Mouse (Mus musculus) CH12.LX (cell line): ENCODE data around the gene Cbll1. TPM values are rescaled to one million over a fixed set of nuclear protein-coding genes. Genes with fewer than 3 reads are reported as not detected.

Source experiments
- DNase-seq: peaks from one replicate; pipeline ENCODE4 v3.0.0-alpha.2; 2013; ENCODE audit errors: extremely low read depth
- H3K27ac ChIP-seq: 2 replicates; pipeline ENCODE4 v1.5.1; 2012; ENCODE audit warnings: low read depth, mild to moderate bottlenecking, control low read depth, moderate library complexity; ENCODE audit not compliant: insufficient read depth
- H3K27me3 ChIP-seq: replicated peaks from 2 replicates; pipeline ENCODE3; 2012; ENCODE audit warnings: inconsistent platforms
- H3K36me3 ChIP-seq, 2 experiments: replicated peaks in 1 of 2; 2 replicates each; pipeline versions ENCODE3 to v1.6.1; 2012; ENCODE audit warnings: inconsistent platforms in 1 of 2, low read length in 1 of 2, mild to moderate bottlenecking in 1 of 2, mixed read lengths in 1 of 2, moderate library complexity in 1 of 2; ENCODE audit not compliant: control insufficient read depth in 1 of 2, insufficient read depth in 1 of 2
- H3K4me1 ChIP-seq, 2 experiments: 2 replicates each; pipeline ENCODE4 v1.6.1; 2012; ENCODE audit warnings: inconsistent platforms in 1 of 2, moderate library complexity in 1 of 2; ENCODE audit not compliant: insufficient read depth in 2 of 2, control insufficient read depth in 1 of 2
- H3K4me2 ChIP-seq: 2 replicates; pipeline ENCODE4 v1.6.1; 2012; ENCODE audit warnings: low read depth, mild to moderate bottlenecking, control low read depth; ENCODE audit not compliant: poor library complexity, insufficient read depth, severe bottlenecking
- H3K4me3 ChIP-seq, 3 experiments: fragments of 150-350 bp in 1 of 3; sonication (generic) in 1 of 3; replicated peaks in 1 of 3; 2 replicates each; pipeline versions ENCODE3 to v1.5.1; 2011 to 2012; ENCODE audit warnings: low read depth in 2 of 3, low read length in 2 of 3, mild to moderate bottlenecking in 2 of 3, moderate library complexity in 2 of 3, control low read depth in 1 of 3, improper control_type of control experiment in 1 of 3, inconsistent platforms in 1 of 3, mixed read lengths in 1 of 3; ENCODE audit not compliant: poor library complexity in 1 of 3
- H3K79me2 ChIP-seq: replicated peaks from 2 replicates; pipeline ENCODE4 v1.6.1; 2012; ENCODE audit warnings: mild to moderate bottlenecking, moderate library complexity; ENCODE audit not compliant: control insufficient read depth, poor library complexity, insufficient read depth, severe bottlenecking; ENCODE audit errors: extremely low read depth
- H3K9ac ChIP-seq: 2 replicates; pipeline ENCODE4 v1.6.1; 2012; ENCODE audit warnings: low read depth, mild to moderate bottlenecking, control low read depth, moderate library complexity; ENCODE audit not compliant: insufficient read depth
- H3K9me3 ChIP-seq: replicated peaks from 2 replicates; pipeline ENCODE3; 2012; ENCODE audit warnings: low read length, inconsistent platforms, mixed read lengths
- CTCF ChIP-seq, 2 experiments: IDR thresholded peaks in 1 of 2; conservative IDR thresholded peaks in 1 of 2; 2 replicates each; pipeline ENCODE4 v1.5.1; 2011 to 2012; ENCODE audit warnings: low read depth in 2 of 2, low read length in 2 of 2, improper control_type of control experiment in 1 of 2, inconsistent platforms in 1 of 2, mild to moderate bottlenecking in 1 of 2, moderate library complexity in 1 of 2
- ELF1 ChIP-seq: IDR thresholded peaks from 2 replicates; pipeline ENCODE4 v1.6.1; 2014; ENCODE audit warnings: low read depth, mild to moderate bottlenecking, inconsistent platforms, low read length, improper control_type of control experiment
- ETS1 ChIP-seq: conservative IDR thresholded peaks from 2 replicates; pipeline ENCODE4 v1.6.1; 2012; ENCODE audit warnings: low read depth, mild to moderate bottlenecking, inconsistent platforms, low read length, improper control_type of control experiment, moderate library complexity
- IRF4 ChIP-seq: IDR thresholded peaks from 2 replicates; pipeline ENCODE4 v1.6.1; 2014; ENCODE audit warnings: low read depth, mild to moderate bottlenecking, inconsistent platforms, low read length, improper control_type of control experiment
- JUN ChIP-seq: IDR thresholded peaks from 2 replicates; pipeline ENCODE4 v1.6.1; 2011; ENCODE audit warnings: low read depth, mild to moderate bottlenecking, low read length, improper control_type of control experiment, moderate library complexity; ENCODE audit not compliant: insufficient read depth
- KAT2A ChIP-seq: IDR thresholded peaks from 2 replicates; pipeline ENCODE4 v1.6.1; 2012; ENCODE audit warnings: low read length, improper control_type of control experiment, inconsistent platforms; ENCODE audit not compliant: insufficient replicate concordance
- MAX ChIP-seq: IDR thresholded peaks from 2 replicates; pipeline ENCODE4 v1.6.1; 2011; ENCODE audit warnings: low read length, improper control_type of control experiment
- MAZ ChIP-seq: IDR thresholded peaks from 2 replicates; pipeline ENCODE4 v1.6.1; 2012; ENCODE audit warnings: low read depth, mild to moderate bottlenecking, inconsistent platforms, low read length, improper control_type of control experiment, moderate library complexity
- NELFE ChIP-seq: IDR thresholded peaks from 2 replicates; pipeline ENCODE4 v1.6.1; 2011; ENCODE audit warnings: low read depth, low read length, improper control_type of control experiment
- NRF1 ChIP-seq: IDR thresholded peaks from 2 replicates; pipeline ENCODE4 v1.6.1; 2014; ENCODE audit warnings: low read depth, mild to moderate bottlenecking, inconsistent platforms, low read length, improper control_type of control experiment, moderate library complexity
- PAX5 ChIP-seq: IDR thresholded peaks from 2 replicates; pipeline ENCODE4 v1.6.1; 2012; ENCODE audit warnings: low read length, inconsistent platforms, mixed read lengths
- POLR2A ChIP-seq: IDR thresholded peaks from 2 replicates; pipeline ENCODE4 v1.6.1; 2011; ENCODE audit warnings: low read depth, mild to moderate bottlenecking, improper control_type of control experiment, low read length
- RCOR1 ChIP-seq: conservative IDR thresholded peaks from 2 replicates; pipeline ENCODE4 v1.6.1; 2012; ENCODE audit warnings: low read depth, mild to moderate bottlenecking, inconsistent platforms, low read length, improper control_type of control experiment
- TBP ChIP-seq: conservative IDR thresholded peaks from 2 replicates; pipeline ENCODE4 v1.6.1; 2011; ENCODE audit warnings: low read depth, low read length, improper control_type of control experiment
- ZC3H11A ChIP-seq: IDR thresholded peaks from 2 replicates; pipeline ENCODE4 v1.6.1; 2012; ENCODE audit warnings: low read depth, mild to moderate bottlenecking, inconsistent platforms, low read length, improper control_type of control experiment
- ZKSCAN1 ChIP-seq: IDR thresholded peaks from 2 replicates; pipeline ENCODE4 v1.6.1; 2012; ENCODE audit warnings: low read depth, inconsistent platforms, low read length, improper control_type of control experiment, borderline replicate concordance
- ZMIZ1 ChIP-seq: IDR thresholded peaks from 2 replicates; pipeline ENCODE4 v1.6.1; 2012; ENCODE audit warnings: low read depth, mild to moderate bottlenecking, inconsistent platforms, low read length, improper control_type of control experiment
- dilution Hi-C: fragments of 300-500 bp; cut with MboI; formaldehyde crosslinking; loops from 2 replicates; pipeline ENCODE4 v1.14.3; 2020; ENCODE audit warnings: low sequenced_read_pairs; ENCODE audit not compliant: extremely low pct_unique_long_range_greater_than_20kb, extremely low pct_ligation_motif_present
- in situ Hi-C: fragments of 300-500 bp; cut with MboI; formaldehyde crosslinking; loops from 3 replicates; pipeline ENCODE4 v1.14.3; 2019; ENCODE audit warnings: low sequenced_read_pairs, low pct_ligation_motif_present, low pct_unique_long_range_greater_than_20kb, mixed read lengths
- polyA plus RNA-seq: library from polyadenylated mRNA; unstranded; fragments of >175 nt; gene quantifications from 2 replicates; pipeline ENCODE4 v1.2.1, GENCODE M21; 2012; ENCODE audit warnings: low read depth; ENCODE audit not compliant: insufficient read length
- total RNA-seq, 2 experiments: library from RNA; depleted of rRNA; stranded (reverse); fragments of 300-350 nt in 1 of 2; fragments of >200 nt in 1 of 2; gene quantifications; 2 replicates each; pipeline ENCODE4 v1.2.3; 2012 to 2014

Gene Cbll1
- total and polyA plus RNA-seq, 3 experiments: 4.5 to 18.8 (median 5.2) TPM

GRCm38 (mm10) chr12:31534060-31534843, 34.8 kb upstream of the Cbll1 start:
- DNase-seq: no peak
- dilution Hi-C loops: no loop called here
- no peaks in the 10 kb centered on the region for H3K4me1 ChIP-seq
- in situ Hi-C loops: no loop called here
- H3K9ac ChIP-seq: no peak overlapping the region
- H3K4me2 ChIP-seq: no peak overlapping the region
- no peaks in the 10 kb centered on the region for H3K36me3 ChIP-seq
- no peaks in the 10 kb centered on the region for H3K9me3 ChIP-seq
- H3K79me2 ChIP-seq: no peaks in the 10 kb centered on the region
- no peak overlapping the region for H3K4me3 ChIP-seq
- no peak for TF ChIP-seq ELF1
- TF ChIP-seq CTCF (conservative IDR thresholded peaks at IDR 0.05 in 1 of 2, IDR thresholded peaks at IDR 0.05 in 1 of 2; ENCODE audit: low read depth in 2 of 2, low read length in 2 of 2): no peak
- TF ChIP-seq PAX5: no peak
- no peak for TF ChIP-seq ZKSCAN1
- no peak for TF ChIP-seq JUN
- TF ChIP-seq KAT2A: no peak
- no peak for TF ChIP-seq NELFE
- TF ChIP-seq ZC3H11A: no peak
- no peak for TF ChIP-seq MAX
- TF ChIP-seq POLR2A: no peak
- TF ChIP-seq ZMIZ1: no peak
- H3K27ac ChIP-seq: no peak overlapping the region
- H3K27me3 ChIP-seq: no peaks in the 10 kb centered on the region

GRCm38 (mm10) chr12:31533218-31533908, 33.9 kb upstream of the Cbll1 start:
- H3K79me2 ChIP-seq: no peaks in the 10 kb centered on the region
- no peak for DNase-seq
- TF ChIP-seq MAZ (no peak), RCOR1 (no peak)
- dilution Hi-C loops (no loop called here), in situ Hi-C loops (no loop called here)
- no peak overlapping the region for H3K4me3 ChIP-seq
- no peak overlapping the region for H3K9ac ChIP-seq
- no peaks in the 10 kb centered on the region for H3K9me3 ChIP-seq
- H3K36me3 ChIP-seq: no peaks in the 10 kb centered on the region
- H3K4me2 ChIP-seq: no peak overlapping the region
- H3K4me1 ChIP-seq: no peaks in the 10 kb centered on the region
- no peaks in the 10 kb centered on the region for H3K27me3 ChIP-seq
- no peak overlapping the region for H3K27ac ChIP-seq

DNA sequence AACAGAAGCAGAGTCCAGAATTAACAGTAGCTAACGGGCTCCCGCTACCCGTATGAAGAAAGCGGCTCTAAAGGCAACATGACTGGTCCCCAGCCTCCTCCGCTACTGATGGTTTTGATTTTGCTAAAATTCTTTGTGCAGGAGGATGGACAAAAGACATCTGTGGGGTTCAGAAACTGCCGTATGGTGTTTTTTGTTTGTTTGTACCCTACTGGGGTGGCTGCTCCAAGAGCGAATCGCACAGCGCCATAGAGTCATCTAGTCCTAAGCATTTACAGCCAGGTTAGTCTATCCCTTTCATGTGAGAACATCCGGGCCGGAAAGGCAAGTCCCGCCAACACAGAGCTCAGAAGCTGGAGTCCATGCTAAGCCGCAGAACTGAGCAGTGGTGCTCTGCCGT, 32.6 kb upstream of the Cbll1 start:
- no peak overlapping the region for H3K4me2 ChIP-seq
- no peaks in the 10 kb centered on the region for H3K79me2 ChIP-seq
- no peak overlapping the region for H3K27ac ChIP-seq
- H3K9ac ChIP-seq: no peak overlapping the region
- TF ChIP-seq ETS1 (no peak), TBP (no peak), IRF4 (no peak), NRF1 (no peak), MAX (no peak)
- no peak for DNase-seq
- no peaks in the 10 kb centered on the region for H3K36me3 ChIP-seq
- no peaks in the 10 kb centered on the region for H3K27me3 ChIP-seq
- no peak overlapping the region for H3K4me3 ChIP-seq
- in situ Hi-C loops (no loop called here), dilution Hi-C loops (no loop called here)
- no peaks in the 10 kb centered on the region for H3K9me3 ChIP-seq
- no peaks in the 10 kb centered on the region for H3K4me1 ChIP-seq
